Mouse (Mus musculus): ENCODE data around the gene Krt24. TPM values are rescaled to one million over a fixed set of nuclear protein-coding genes. Genes with fewer than 3 reads are reported as not detected.
A peak's percentile ranks its signal among the peaks of the same experiment; 100 is the strongest.

Gene Krt24
- not detected for total RNA-seq (2021)
- long read RNA-seq, experiment 1 = 0 reads
- long read RNA-seq, experiment 2 = 0 reads

- no peak within 1 kb of the TSS for H3K4me3 ChIP-seq
- no peak for DNase-seq (ENCODE audit: extremely low spot score in 1 of 2, low spot score in 2 of 2)
- TF ChIP-seq CTCF (IDR thresholded peaks at IDR 0.05) = no peak
- intact Hi-C loops (cut with DNase I) = no loop called here
- H3K27ac ChIP-seq = no peak within 1 kb of the TSS
Measured at GRCm38 (mm10) chr11:99284833-99285312, at the start of gene Krt24. TSS of gene Krt24 (minus strand) at chr11:99285262.

DNA sequence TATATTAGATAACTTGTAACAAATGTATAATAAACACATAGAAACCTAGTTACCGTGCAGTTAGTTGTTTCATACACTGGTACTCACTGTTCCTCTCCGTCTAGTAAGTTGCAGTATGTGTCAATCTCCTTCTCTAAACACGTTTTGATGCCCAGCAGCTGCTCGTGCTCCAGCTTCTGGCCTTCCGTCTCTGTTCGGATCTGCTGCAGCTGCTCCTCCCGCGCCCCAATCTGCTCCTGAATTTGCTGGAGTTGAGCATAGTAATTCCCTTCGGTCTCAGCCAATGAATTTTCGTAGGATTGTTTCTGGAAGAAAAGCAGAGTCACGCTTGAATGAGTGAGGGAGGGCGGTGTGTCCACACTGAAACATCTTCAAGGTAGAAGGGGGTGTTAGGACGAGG lies 48.4 kb upstream of the Krt24 start:
- intact Hi-C loops (cut with DNase I) = no loop called here
- TF ChIP-seq CTCF (IDR thresholded peaks at IDR 0.05) = no peak
- peak; percentile 17 to 29 for DNase-seq (ENCODE audit: extremely low spot score in 1 of 2, low spot score in 2 of 2)

DNA sequence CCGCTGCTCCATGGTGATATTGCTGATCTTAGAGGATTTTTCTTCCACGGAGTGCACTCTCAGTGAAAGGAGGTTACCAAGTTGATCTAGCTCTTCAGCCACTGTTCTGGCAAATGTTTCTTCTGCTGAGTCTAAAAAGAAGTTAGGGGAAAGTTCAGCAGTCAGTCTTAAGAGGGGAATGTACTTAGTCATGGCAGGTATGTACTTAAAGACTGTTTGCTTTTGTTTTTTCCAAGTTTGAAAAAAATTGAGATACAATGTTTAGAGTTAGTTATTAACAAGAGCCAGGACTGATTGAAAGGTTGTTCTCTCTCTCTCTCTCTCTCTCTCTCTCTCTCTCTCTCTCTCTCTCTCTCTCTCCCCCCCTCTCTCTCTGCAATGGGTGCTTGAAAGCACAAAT lies 44.6 kb upstream of the Krt24 start:
- TF ChIP-seq CTCF (IDR thresholded peaks at IDR 0.05) = no peak
- intact Hi-C loops (cut with DNase I) = no loop called here
- Histone ChIP-seq H3K27ac (no peak overlapping the region), H3K4me3 (no peak overlapping the region)
- no peak for DNase-seq (ENCODE audit: extremely low spot score in 1 of 2, low spot score in 2 of 2)

More for the DNA sequence above, 48.4 kb upstream of the Krt24 start:
- H3K27ac ChIP-seq = no peak overlapping the region
- H3K4me3 ChIP-seq = no peak overlapping the region

DNA sequence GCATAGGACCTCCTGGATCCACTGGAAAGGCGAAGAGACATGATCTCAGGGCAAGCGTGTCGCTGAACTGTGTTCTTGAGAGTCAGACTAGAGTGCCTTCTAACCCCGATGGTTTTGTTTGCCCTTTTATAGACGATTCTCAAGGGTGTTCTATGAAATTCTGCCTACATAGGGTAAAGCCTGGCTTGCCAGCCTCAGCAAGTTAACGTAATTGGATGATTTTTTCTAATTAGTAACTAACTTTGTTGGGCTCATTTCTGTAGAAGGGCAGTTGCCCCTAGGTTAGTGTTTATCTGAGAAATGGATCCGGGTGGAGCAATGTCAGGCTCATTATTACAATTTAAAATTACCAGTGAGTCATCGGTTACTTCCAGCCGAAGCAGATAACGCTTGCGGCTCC lies 37.8 kb upstream of the Krt24 start, which contains the start of gene Krt25:
Krt25 (minus strand) TSS at position 101 of the 400 bp plus-strand sequence.
- intact Hi-C loops (cut with DNase I) = no loop called here
- TF ChIP-seq CTCF (IDR thresholded peaks at IDR 0.05) = no peak
- no peak within 1 kb of the TSS for H3K4me3 ChIP-seq
- no peak for DNase-seq (ENCODE audit: extremely low spot score in 1 of 2, low spot score in 2 of 2)
- no peak within 1 kb of the TSS for H3K27ac ChIP-seq

GRCm38 (mm10) chr11:99321094-99321493 lies 36.0 kb upstream of the Krt24 start:
- Histone ChIP-seq H3K4me3 (no peak overlapping the region), H3K27ac (no peak overlapping the region)
- DNase-seq (ENCODE audit: extremely low spot score in 1 of 2, low spot score in 2 of 2) = no peak
- TF ChIP-seq CTCF (IDR thresholded peaks at IDR 0.05) = no peak
- intact Hi-C loops (cut with DNase I) = no loop called here

DNA sequence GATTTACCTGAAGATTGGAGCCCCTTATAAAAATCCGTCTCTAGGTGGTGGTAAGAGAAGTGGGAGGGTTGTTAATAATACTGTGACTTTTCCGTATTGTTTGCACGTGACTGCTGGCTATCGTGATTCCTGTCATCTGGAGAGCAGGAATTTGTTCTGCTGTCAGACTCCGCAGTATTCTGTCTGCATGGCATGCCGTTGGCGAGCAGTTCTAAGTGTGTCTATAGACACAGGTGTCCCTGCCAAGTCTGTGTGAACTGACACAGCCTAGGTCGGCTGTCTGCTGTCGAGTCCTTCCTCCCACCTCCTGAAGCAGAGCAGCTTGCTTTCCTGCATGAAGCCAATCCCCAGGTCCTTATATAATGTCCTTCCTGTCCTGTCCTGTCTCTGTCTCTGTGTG lies 34.1 kb upstream of the Krt24 start:
- no peak for TF ChIP-seq CTCF (IDR thresholded peaks at IDR 0.05)
- intact Hi-C loops (cut with DNase I) = no loop called here
- no peak overlapping the region for H3K4me3 ChIP-seq
- H3K27ac ChIP-seq = no peak overlapping the region
- DNase-seq (ENCODE audit: extremely low spot score in 1 of 2, low spot score in 2 of 2) = no peak

DNA sequence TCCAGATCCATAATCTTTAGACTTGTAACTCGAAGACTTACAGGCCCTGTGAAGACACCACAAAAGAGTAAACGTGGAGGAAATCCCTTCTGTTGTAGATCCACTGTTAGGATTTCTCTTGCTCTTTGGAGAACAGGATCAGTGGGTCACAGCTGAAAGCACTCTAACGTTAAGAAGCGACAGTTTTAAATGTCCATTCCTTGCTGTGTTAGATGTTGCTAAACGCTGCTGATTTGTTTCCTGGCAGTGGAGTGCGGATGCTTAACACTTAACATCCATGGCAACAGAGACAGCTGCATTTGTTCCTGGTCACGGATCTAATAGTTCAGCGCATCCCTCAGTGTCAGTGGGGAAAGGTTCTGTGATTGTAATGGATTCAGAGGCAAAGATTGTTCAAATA lies 31.5 kb upstream of the Krt24 start:
- Histone ChIP-seq H3K27ac (no peak overlapping the region), H3K4me3 (no peak overlapping the region)
- intact Hi-C loops (cut with DNase I) = no loop called here
- TF ChIP-seq CTCF (IDR thresholded peaks at IDR 0.05) = no peak
- no peak for DNase-seq (ENCODE audit: extremely low spot score in 1 of 2, low spot score in 2 of 2)

DNA sequence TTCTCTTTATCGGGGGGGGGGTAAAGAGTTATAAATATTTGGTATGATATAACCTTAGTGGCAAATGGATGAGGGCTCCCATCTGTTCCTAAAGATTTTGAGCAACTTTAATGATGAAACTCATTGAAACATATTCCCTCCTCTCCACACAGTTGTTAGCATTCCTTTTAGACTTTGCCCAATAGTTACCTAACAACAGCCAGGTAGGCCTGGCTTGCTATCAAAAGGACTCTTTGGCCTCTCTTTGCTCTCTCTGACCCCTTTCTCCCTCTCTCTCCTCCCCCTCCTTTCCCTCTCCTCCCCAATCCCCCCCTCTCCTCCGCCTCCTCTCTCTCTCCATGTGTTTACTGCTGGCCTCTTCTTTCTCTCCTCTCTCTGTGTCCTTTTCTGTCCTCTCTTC lies 29.5 kb upstream of the Krt24 start:
- H3K27ac ChIP-seq = no peak overlapping the region
- no peak for DNase-seq (ENCODE audit: extremely low spot score in 1 of 2, low spot score in 2 of 2)
- intact Hi-C loops (cut with DNase I) = loop anchor here (5.0 kb wide), 1 partner anchor 148 kb away; no protein-coding TSS in a partner anchor
- H3K4me3 ChIP-seq = no peak overlapping the region
- TF ChIP-seq CTCF (IDR thresholded peaks at IDR 0.05) = no peak

- Histone ChIP-seq H3K4me3 (no peak overlapping the region), H3K27ac (no peak overlapping the region)
- TF ChIP-seq CTCF (IDR thresholded peaks at IDR 0.05) = peak; percentile 62
- no peak for DNase-seq (ENCODE audit: extremely low spot score in 1 of 2, low spot score in 2 of 2)
- intact Hi-C loops (cut with DNase I) = loop anchor here (2.0 to 5.0 kb wide), 3 partner anchors 54 to 984 kb away; no protein-coding TSS in a partner anchor
Measured at GRCm38 (mm10) chr11:99310882-99311281, 25.8 kb upstream of the Krt24 start.

GRCm38 (mm10) chr11:99307579-99307978 lies 22.5 kb upstream of the Krt24 start:
- intact Hi-C loops (cut with DNase I) = loop anchor here (2.0 kb wide), 1 partner anchor 119 kb away; no protein-coding TSS in a partner anchor
- TF ChIP-seq CTCF (IDR thresholded peaks at IDR 0.05) = peak; percentile 78
- no peak overlapping the region for H3K4me3 ChIP-seq
- peak; percentile 41 to 65 for DNase-seq (ENCODE audit: extremely low spot score in 1 of 2, low spot score in 2 of 2)
- H3K27ac ChIP-seq = no peak overlapping the region

DNA sequence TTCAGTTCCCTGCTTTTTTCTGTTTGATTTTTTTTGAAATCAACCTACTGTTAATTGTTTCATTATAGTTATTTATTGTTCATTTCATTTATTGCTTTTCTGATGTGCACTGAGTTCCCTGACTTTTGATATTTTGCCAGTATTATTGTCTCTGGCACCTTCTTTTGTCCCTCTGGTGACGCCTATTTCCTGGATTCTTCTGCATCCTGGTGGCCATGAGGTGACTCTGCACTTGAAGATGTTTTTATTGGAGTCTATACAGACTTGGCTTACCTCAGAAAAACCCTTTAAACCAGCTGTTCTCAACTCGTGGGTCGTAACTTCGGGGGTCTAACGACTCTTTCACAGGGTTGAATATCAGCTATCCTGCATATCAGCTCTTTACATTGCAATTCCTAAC lies 10.0 kb upstream of the Krt24 start:
- intact Hi-C loops (cut with DNase I) = no loop called here
- no peak overlapping the region for H3K27ac ChIP-seq
- TF ChIP-seq CTCF (IDR thresholded peaks at IDR 0.05) = peak; percentile 40
- DNase-seq (ENCODE audit: extremely low spot score in 1 of 2, low spot score in 2 of 2) = no peak
- H3K4me3 ChIP-seq = no peak overlapping the region

DNA sequence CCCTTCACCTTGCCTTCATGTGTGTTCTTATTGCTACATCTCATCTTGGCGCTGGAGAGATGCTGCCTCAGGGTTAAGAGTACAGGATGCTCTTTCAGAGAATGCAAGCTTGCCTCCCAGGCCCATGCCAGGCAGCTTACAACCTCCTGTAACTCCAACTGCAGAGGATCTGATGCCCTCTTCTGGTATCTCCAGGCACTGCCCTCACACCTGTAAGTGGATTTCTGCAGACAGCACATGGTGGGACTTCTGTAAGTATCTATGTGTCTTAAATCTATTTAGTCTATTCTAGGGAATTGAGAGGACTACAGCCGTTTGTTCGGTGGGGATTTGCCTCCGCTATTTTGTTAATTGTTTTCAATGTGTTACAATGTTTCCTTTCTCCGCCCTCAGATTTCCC lies 7.8 kb upstream of the Krt24 start:
- intact Hi-C loops (cut with DNase I) = loop anchor here (2.0 to 5.0 kb wide), 3 partner anchors 41 to 318 kb away; no protein-coding TSS in a partner anchor

DNA sequence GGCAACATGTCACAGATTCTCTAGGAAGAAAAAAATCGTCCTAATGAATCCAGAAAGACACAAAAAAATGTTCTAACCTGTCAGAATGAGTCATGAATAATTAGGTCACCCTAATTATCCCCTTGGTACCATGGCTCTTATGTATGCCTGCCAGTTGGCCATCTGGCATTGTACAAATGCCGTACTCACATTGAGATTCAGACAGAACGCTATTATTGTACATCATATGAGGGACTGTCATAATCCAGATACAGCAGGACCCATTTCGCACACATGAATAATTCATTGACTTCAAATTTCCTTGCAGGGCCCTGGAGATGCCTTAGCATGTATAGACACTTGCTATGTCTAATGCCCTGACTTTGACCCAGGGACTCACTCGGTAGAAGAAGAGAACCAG lies 1.1 kb downstream of the Krt24 start:
- Histone ChIP-seq H3K27ac (no peak overlapping the region), H3K4me3 (no peak overlapping the region)
- intact Hi-C loops (cut with DNase I) = no loop called here
- no peak for DNase-seq (ENCODE audit: extremely low spot score in 1 of 2, low spot score in 2 of 2)
- no peak for TF ChIP-seq CTCF (IDR thresholded peaks at IDR 0.05)

More for the DNA sequence above, 7.8 kb upstream of the Krt24 start:
- peak; percentile 71 for TF ChIP-seq CTCF (IDR thresholded peaks at IDR 0.05)
- Histone ChIP-seq H3K27ac (no peak overlapping the region), H3K4me3 (no peak overlapping the region)
- peak; percentile 15 to 38 for DNase-seq (ENCODE audit: extremely low spot score in 1 of 2, low spot score in 2 of 2)
